Mouse (Mus musculus) gastrocnemius, postnatal 10 days (tissue): ENCODE data around the gene Rhox3c. TPM values are rescaled to one million over a fixed set of nuclear protein-coding genes. Genes with fewer than 3 reads are reported as not detected.
"Not testable (repeated sequence)": the region's sequence is repeated elsewhere in the genome, so short reads cannot be mapped to it uniquely, and the experiment has no call there.

Experiments used
- DNase-seq: peaks from one replicate; pipeline ENCODE4 v3.0.0; 2021; ENCODE audit warnings: mixed read lengths
- long read RNA-seq, 2 experiments: library from polyadenylated mRNA; stranded (forward); transcript quantifications; one replicate each; pipeline ENCODE4 v2.0.0; 2021
- total RNA-seq, 2 experiments: library from RNA; stranded (reverse); gene quantifications; 2 replicates each; pipeline ENCODE4 v1.2.3; 2021

Rhox3c gene
- not detected for total RNA-seq
- long read RNA-seq, experiment 1 = 0 reads
- long read RNA-seq, experiment 2 = 0 reads

GRCm38 (mm10) chrX:37458285-37458684 lies at the start of gene Rhox3c:
Rhox3c (plus strand) TSS chrX:37458585.
- DNase-seq = not testable (repeated sequence)

GRCm38 (mm10) chrX:37411767-37412166 lies 46.6 kb upstream of the Rhox3c start, which contains the start of gene Rhox2b:
Rhox2b (plus strand) TSS chrX:37412067.
- DNase-seq = not testable (repeated sequence)

- not testable (repeated sequence) for DNase-seq
Observed at GRCm38 (mm10) chrX:37432194-37432593, 26.2 kb upstream of the Rhox3c start, which contains the start of gene Rhox4b. Rhox4b (plus strand) TSS chrX:37432494.

GRCm38 (mm10) chrX:37453380-37453779 lies 5.0 kb upstream of the Rhox3c start, which contains the start of gene Rhox2c:
Rhox2c (plus strand) TSS chrX:37453680.
- DNase-seq = not testable (repeated sequence)

- not testable (repeated sequence) for DNase-seq
Observed at GRCm38 (mm10) chrX:37480037-37480436, 21.7 kb downstream of the Rhox3c start, which contains the start of gene Rhox4c. Rhox4c (plus strand) TSS chrX:37480337.

- DNase-seq = not testable (repeated sequence)
Observed at GRCm38 (mm10) chrX:37514059-37514458, 55.7 kb downstream of the Rhox3c start, which contains the start of gene Rhox4d. Rhox4d (plus strand) TSS chrX:37514359.

Other genes with a start within 250 kb of the Rhox3c start
- not detected for gene Gm9, start 247.5 kb upstream of the Rhox3c start, total RNA-seq
- gene Rhox1, start 236.3 kb upstream of the Rhox3c start, total RNA-seq = not detected
- not detected for gene Rhox2a, start 213.6 kb upstream of the Rhox3c start, total RNA-seq
- gene Rhox3a, start 208.7 kb upstream of the Rhox3c start, total RNA-seq = not detected
- not detected for gene Rhox4a, start 193.2 kb upstream of the Rhox3c start, total RNA-seq
- gene Rhox3a2, start 78.6 kb upstream of the Rhox3c start, total RNA-seq = not detected
- not detected for gene Rhox4a2, start 67.7 kb upstream of the Rhox3c start, total RNA-seq
- not detected for gene Rhox2b, start 46.5 kb upstream of the Rhox3c start, total RNA-seq
- gene Rhox4b, start 26.1 kb upstream of the Rhox3c start, total RNA-seq = not detected
- gene Rhox2c, start 4.9 kb upstream of the Rhox3c start, total RNA-seq = not detected
- not detected for gene Rhox4c, start 21.8 kb downstream of the Rhox3c start, total RNA-seq
- gene Rhox2d, start 34.8 kb downstream of the Rhox3c start, total RNA-seq = not detected
- gene Rhox4d, start 55.8 kb downstream of the Rhox3c start, total RNA-seq = not detected
- not detected for gene Rhox2e, start 71.9 kb downstream of the Rhox3c start, total RNA-seq
- under 1 TPM in 1 of 2 experiments, not detected in 1; 0.52 TPM for gene Rhox3e, start 83.4 kb downstream of the Rhox3c start, total RNA-seq
- gene Rhox4e, start 98.8 kb downstream of the Rhox3c start, total RNA-seq = not detected
- gene Rhox2f, start 112.8 kb downstream of the Rhox3c start, total RNA-seq = not detected
- not detected for gene Rhox3f, start 122.4 kb downstream of the Rhox3c start, total RNA-seq
- not detected for gene Rhox4f, start 149.1 kb downstream of the Rhox3c start, total RNA-seq
- not detected for gene Rhox3g, start 170.0 kb downstream of the Rhox3c start, total RNA-seq
- gene Rhox2g, start 184.9 kb downstream of the Rhox3c start, total RNA-seq = not detected
- not detected for gene Rhox4g, start 192.7 kb downstream of the Rhox3c start, total RNA-seq
- not detected for gene Rhox3h, start 210.2 kb downstream of the Rhox3c start, total RNA-seq
- not detected for gene Rhox2h, start 214.7 kb downstream of the Rhox3c start, total RNA-seq